Mouse (Mus musculus) stomach, embryonic 15.5 days (tissue): ENCODE results near the gene Lrrc1. TPM values are rescaled to one million over a fixed set of nuclear protein-coding genes. Genes with fewer than 3 reads are reported as not detected.

Source experiments
- ATAC-seq: fragments of 200-750 bp; cut with Nextera tagmentation; 2 replicates; pipeline ENCODE4 v1.8.0; 2017; ENCODE audit warnings: low read depth, moderate number of reproducible peaks, moderate TSS enrichment; ENCODE audit not compliant: insufficient read depth, low FRiP score
- H3K27ac ChIP-seq: fragments of 300-500 bp; sonication (generic); 2 replicates; pipeline ENCODE4 v1.5.1; 2015; ENCODE audit warnings: mild to moderate bottlenecking, inconsistent platforms
- H3K27me3 ChIP-seq: fragments of 300-500 bp; sonication (generic); replicated peaks from 2 replicates; pipeline ENCODE4 v1.6.1; 2015; ENCODE audit warnings: inconsistent platforms
- H3K36me3 ChIP-seq: fragments of 300-500 bp; sonication (generic); 2 replicates; pipeline ENCODE4 v1.6.1; 2015; ENCODE audit warnings: inconsistent platforms
- H3K4me1 ChIP-seq: fragments of 300-500 bp; sonication (generic); 2 replicates; pipeline ENCODE4 v1.6.1; 2015; ENCODE audit warnings: inconsistent platforms
- H3K4me2 ChIP-seq: fragments of 300-500 bp; sonication (generic); 2 replicates; pipeline ENCODE4 v1.6.1; 2015; ENCODE audit warnings: mild to moderate bottlenecking, inconsistent platforms
- H3K4me3 ChIP-seq: fragments of 300-500 bp; sonication (generic); replicated peaks from 2 replicates; pipeline ENCODE4 v1.5.1; 2015; ENCODE audit warnings: inconsistent platforms
- H3K9ac ChIP-seq: fragments of 300-500 bp; sonication (generic); 2 replicates; pipeline ENCODE4 v1.6.1; 2015; ENCODE audit warnings: inconsistent platforms
- H3K9me3 ChIP-seq: fragments of 300-500 bp; sonication (generic); 2 replicates; pipeline ENCODE4 v1.6.1; 2016; ENCODE audit warnings: inconsistent platforms
- WGBS: fragments of 180-500 bp; shearing (Covaris S2); methylation state at CpG from one replicate; pipeline ENCODE4 v1.1.7; 2015; 5-methylcytosine and 5-hydroxymethylcytosine counted together
- polyA plus RNA-seq: library from polyadenylated mRNA; unstranded; fragments of >200 nt; fragmentation: Nextera tagmentation; extraction: Ambion mirVana; gene quantifications from 2 replicates; pipeline ENCODE4 v1.2.1, GENCODE M21; 2015

Gene Lrrc1
- polyA plus RNA-seq, 1 experiment from 2014 or later, result 17.5 TPM

- no peak overlapping the region for H3K4me2 ChIP-seq
- no peak for ATAC-seq
- H3K9ac ChIP-seq, result no peak overlapping the region
- no peak overlapping the region for H3K27ac ChIP-seq
- no peaks in the 10 kb centered on the region for H3K9me3 ChIP-seq
- 65% methylated on average over 3 of the region's 3 CpGs for WGBS
- H3K27me3 ChIP-seq, result no peaks in the 10 kb centered on the region
- H3K36me3 ChIP-seq, result no peaks in the 10 kb centered on the region
- no peaks in the 10 kb centered on the region for H3K4me1 ChIP-seq
- H3K4me3 ChIP-seq, result no peak overlapping the region
Observed at GRCm38 (mm10) chr9:77411830-77412425, 132.7 kb downstream of the Lrrc1 start.

GRCm38 (mm10) chr9:77410968-77411367 lies 133.7 kb downstream of the Lrrc1 start:
- Histone ChIP-seq H3K4me3 (no peak overlapping the region), H3K4me2 (no peak overlapping the region), H3K27ac (no peak overlapping the region), H3K9ac (no peak overlapping the region), H3K9me3 (no peaks in the 10 kb centered on the region), H3K36me3 (no peaks in the 10 kb centered on the region), H3K27me3 (no peaks in the 10 kb centered on the region), H3K4me1 (no peaks in the 10 kb centered on the region)
- no peak for ATAC-seq
- 41% methylated on average over 4 of the region's 4 CpGs for WGBS

GRCm38 (mm10) chr9:77410524-77410923 lies 134.1 kb downstream of the Lrrc1 start:
- Histone ChIP-seq H3K27me3 (no peaks in the 10 kb centered on the region), H3K4me3 (no peak overlapping the region), H3K9me3 (no peaks in the 10 kb centered on the region), H3K9ac (no peak overlapping the region), H3K27ac (no peak overlapping the region), H3K4me2 (no peak overlapping the region), H3K36me3 (no peaks in the 10 kb centered on the region), H3K4me1 (no peaks in the 10 kb centered on the region)
- ATAC-seq, result no peak
- 74% methylated on average over 7 of the region's 7 CpGs for WGBS

GRCm38 (mm10) chr9:77408053-77408603 lies 136.5 kb downstream of the Lrrc1 start:
- Histone ChIP-seq H3K4me3 (no peak overlapping the region), H3K27ac (no peak overlapping the region), H3K9ac (no peak overlapping the region), H3K4me2 (no peak overlapping the region), H3K4me1 (no peaks in the 10 kb centered on the region), H3K36me3 (no peaks in the 10 kb centered on the region), H3K9me3 (no peaks in the 10 kb centered on the region), H3K27me3 (no peaks in the 10 kb centered on the region)
- no peak for ATAC-seq
- 43% methylated on average over 6 of the region's 6 CpGs for WGBS

GRCm38 (mm10) chr9:77406906-77407305 lies 137.8 kb downstream of the Lrrc1 start:
- H3K4me2 ChIP-seq, result no peak overlapping the region
- WGBS, result 51% methylated on average over 7 of the region's 7 CpGs
- H3K4me3 ChIP-seq, result no peak overlapping the region
- H3K27me3 ChIP-seq, result no peaks in the 10 kb centered on the region
- no peaks in the 10 kb centered on the region for H3K4me1 ChIP-seq
- no peaks in the 10 kb centered on the region for H3K9me3 ChIP-seq
- no peaks in the 10 kb centered on the region for H3K36me3 ChIP-seq
- H3K9ac ChIP-seq, result no peak overlapping the region
- no peak overlapping the region for H3K27ac ChIP-seq
- no peak for ATAC-seq

- Histone ChIP-seq H3K4me3 (no peak overlapping the region), H3K9me3 (no peaks in the 10 kb centered on the region), H3K9ac (no peak overlapping the region), H3K4me2 (no peak overlapping the region), H3K36me3 (no peaks in the 10 kb centered on the region), H3K27ac (no peak overlapping the region), H3K27me3 (no peaks in the 10 kb centered on the region), H3K4me1 (no peaks in the 10 kb centered on the region)
- no peak for ATAC-seq
- WGBS, result 58% methylated on average over 4 of the region's 4 CpGs
Observed at GRCm38 (mm10) chr9:77404458-77404857, 140.2 kb downstream of the Lrrc1 start.

GRCm38 (mm10) chr9:77403961-77404360 lies 140.7 kb downstream of the Lrrc1 start:
- Histone ChIP-seq H3K9me3 (no peaks in the 10 kb centered on the region), H3K27me3 (no peaks in the 10 kb centered on the region), H3K36me3 (no peaks in the 10 kb centered on the region), H3K4me3 (no peak overlapping the region), H3K9ac (no peak overlapping the region), H3K4me1 (no peaks in the 10 kb centered on the region), H3K27ac (no peak overlapping the region), H3K4me2 (no peak overlapping the region)
- 70% methylated on average over 6 of the region's 6 CpGs for WGBS
- ATAC-seq, result no peak

- Histone ChIP-seq H3K27me3 (no peaks in the 10 kb centered on the region), H3K4me1 (no peaks in the 10 kb centered on the region), H3K36me3 (no peaks in the 10 kb centered on the region), H3K9me3 (no peaks in the 10 kb centered on the region), H3K27ac (no peak overlapping the region), H3K9ac (no peak overlapping the region), H3K4me3 (no peak overlapping the region), H3K4me2 (no peak overlapping the region)
- 90% methylated on average over 1 of the region's 1 CpGs for WGBS
- ATAC-seq, result no peak
Observed at GRCm38 (mm10) chr9:77402971-77403370, 141.7 kb downstream of the Lrrc1 start.

GRCm38 (mm10) chr9:77399801-77400200 lies 144.9 kb downstream of the Lrrc1 start:
- Histone ChIP-seq H3K9me3 (no peaks in the 10 kb centered on the region), H3K27me3 (no peaks in the 10 kb centered on the region), H3K27ac (no peak overlapping the region), H3K36me3 (no peaks in the 10 kb centered on the region), H3K4me1 (no peaks in the 10 kb centered on the region), H3K4me3 (no peak overlapping the region), H3K4me2 (no peak overlapping the region), H3K9ac (no peak overlapping the region)
- no peak for ATAC-seq
- 85% methylated on average over 5 of the region's 5 CpGs for whole genome bisulfite sequencing

GRCm38 (mm10) chr9:77398856-77399631 lies 145.6 kb downstream of the Lrrc1 start:
- Histone ChIP-seq H3K4me1 (no peaks in the 10 kb centered on the region), H3K4me2 (no peak overlapping the region), H3K27ac (no peak overlapping the region), H3K36me3 (no peaks in the 10 kb centered on the region), H3K9me3 (no peaks in the 10 kb centered on the region), H3K27me3 (no peaks in the 10 kb centered on the region), H3K4me3 (no peak overlapping the region), H3K9ac (no peak overlapping the region)
- 72% methylated on average over 13 of the region's 13 CpGs for WGBS
- no peak for ATAC-seq

- H3K27me3 ChIP-seq, result no peaks in the 10 kb centered on the region
- WGBS, result 43% methylated on average over 4 of the region's 4 CpGs
- no peak overlapping the region for H3K4me2 ChIP-seq
- no peaks in the 10 kb centered on the region for H3K36me3 ChIP-seq
- H3K4me1 ChIP-seq, result no peaks in the 10 kb centered on the region
- no peak overlapping the region for H3K9ac ChIP-seq
- no peak overlapping the region for H3K4me3 ChIP-seq
- no peak for ATAC-seq
- no peak overlapping the region for H3K27ac ChIP-seq
- H3K9me3 ChIP-seq, result no peaks in the 10 kb centered on the region
Observed at GRCm38 (mm10) chr9:77397027-77397426, 147.6 kb downstream of the Lrrc1 start.

GRCm38 (mm10) chr9:77391248-77391647 lies 153.4 kb downstream of the Lrrc1 start:
- H3K9me3 ChIP-seq, result no peaks in the 10 kb centered on the region
- ATAC-seq, result no peak
- no peak overlapping the region for H3K27ac ChIP-seq
- no peaks in the 10 kb centered on the region for H3K27me3 ChIP-seq
- WGBS, result 92% methylated on average over 10 of the region's 10 CpGs
- no peaks in the 10 kb centered on the region for H3K36me3 ChIP-seq
- H3K4me2 ChIP-seq, result no peak overlapping the region
- H3K4me1 ChIP-seq, result no peaks in the 10 kb centered on the region
- no peak overlapping the region for H3K4me3 ChIP-seq
- H3K9ac ChIP-seq, result no peak overlapping the region
